Mouse (Mus musculus) CH12.LX (cell line): ENCODE data around the gene Gatm. TPM values are rescaled to one million over a fixed set of nuclear protein-coding genes. Genes with fewer than 3 reads are reported as not detected.

Experiments used
- DNase-seq: peaks from one replicate; pipeline ENCODE4 v3.0.0-alpha.2; 2013; ENCODE audit errors: extremely low read depth
- H3K27ac ChIP-seq: 2 replicates; pipeline ENCODE4 v1.5.1; 2012; ENCODE audit warnings: low read depth, mild to moderate bottlenecking, control low read depth, moderate library complexity; ENCODE audit not compliant: insufficient read depth
- H3K27me3 ChIP-seq: replicated peaks from 2 replicates; pipeline ENCODE3; 2012; ENCODE audit warnings: inconsistent platforms
- H3K36me3 ChIP-seq, 2 experiments: replicated peaks in 1 of 2; 2 replicates each; pipeline versions ENCODE3 to v1.6.1; 2012; ENCODE audit warnings: inconsistent platforms in 1 of 2, low read length in 1 of 2, mild to moderate bottlenecking in 1 of 2, mixed read lengths in 1 of 2, moderate library complexity in 1 of 2; ENCODE audit not compliant: control insufficient read depth in 1 of 2, insufficient read depth in 1 of 2
- H3K4me1 ChIP-seq, 2 experiments: 2 replicates each; pipeline ENCODE4 v1.6.1; 2012; ENCODE audit warnings: inconsistent platforms in 1 of 2, moderate library complexity in 1 of 2; ENCODE audit not compliant: insufficient read depth in 2 of 2, control insufficient read depth in 1 of 2
- H3K4me2 ChIP-seq: 2 replicates; pipeline ENCODE4 v1.6.1; 2012; ENCODE audit warnings: low read depth, mild to moderate bottlenecking, control low read depth; ENCODE audit not compliant: poor library complexity, insufficient read depth, severe bottlenecking
- H3K4me3 ChIP-seq, 3 experiments: fragments of 150-350 bp in 1 of 3; sonication (generic) in 1 of 3; replicated peaks in 1 of 3; 2 replicates each; pipeline versions ENCODE3 to v1.5.1; 2011 to 2012; ENCODE audit warnings: low read depth in 2 of 3, low read length in 2 of 3, mild to moderate bottlenecking in 2 of 3, moderate library complexity in 2 of 3, control low read depth in 1 of 3, improper control_type of control experiment in 1 of 3, inconsistent platforms in 1 of 3, mixed read lengths in 1 of 3; ENCODE audit not compliant: poor library complexity in 1 of 3
- H3K79me2 ChIP-seq: replicated peaks from 2 replicates; pipeline ENCODE4 v1.6.1; 2012; ENCODE audit warnings: mild to moderate bottlenecking, moderate library complexity; ENCODE audit not compliant: control insufficient read depth, poor library complexity, insufficient read depth, severe bottlenecking; ENCODE audit errors: extremely low read depth
- H3K9ac ChIP-seq: 2 replicates; pipeline ENCODE4 v1.6.1; 2012; ENCODE audit warnings: low read depth, mild to moderate bottlenecking, control low read depth, moderate library complexity; ENCODE audit not compliant: insufficient read depth
- H3K9me3 ChIP-seq: replicated peaks from 2 replicates; pipeline ENCODE3; 2012; ENCODE audit warnings: low read length, inconsistent platforms, mixed read lengths
- BHLHE40 ChIP-seq: IDR thresholded peaks from 2 replicates; pipeline ENCODE4 v1.6.1; 2011; ENCODE audit warnings: mild to moderate bottlenecking, low read depth, low read length, improper control_type of control experiment
- CHD2 ChIP-seq: IDR thresholded peaks from 2 replicates; pipeline ENCODE4 v1.6.1; 2011; ENCODE audit warnings: low read length, improper control_type of control experiment
- E2F4 ChIP-seq: IDR thresholded peaks from 2 replicates; pipeline ENCODE4 v1.6.1; 2011; ENCODE audit warnings: low read depth, low read length, improper control_type of control experiment; ENCODE audit not compliant: insufficient replicate concordance
- ELF1 ChIP-seq: IDR thresholded peaks from 2 replicates; pipeline ENCODE4 v1.6.1; 2014; ENCODE audit warnings: low read depth, mild to moderate bottlenecking, inconsistent platforms, low read length, improper control_type of control experiment
- EP300 ChIP-seq: IDR thresholded peaks from 2 replicates; pipeline ENCODE4 v1.6.1; 2011; ENCODE audit warnings: low read length, improper control_type of control experiment
- ETS1 ChIP-seq: conservative IDR thresholded peaks from 2 replicates; pipeline ENCODE4 v1.6.1; 2012; ENCODE audit warnings: low read depth, mild to moderate bottlenecking, inconsistent platforms, low read length, improper control_type of control experiment, moderate library complexity
- HCFC1 ChIP-seq: IDR thresholded peaks from 2 replicates; pipeline ENCODE4 v1.6.1; 2012; ENCODE audit warnings: low read depth, mild to moderate bottlenecking, inconsistent platforms, low read length, improper control_type of control experiment
- IRF4 ChIP-seq: IDR thresholded peaks from 2 replicates; pipeline ENCODE4 v1.6.1; 2014; ENCODE audit warnings: low read depth, mild to moderate bottlenecking, inconsistent platforms, low read length, improper control_type of control experiment
- JUND ChIP-seq: conservative IDR thresholded peaks from 2 replicates; pipeline ENCODE4 v1.6.1; 2011; ENCODE audit warnings: low read depth, low read length, improper control_type of control experiment
- MAFK ChIP-seq: IDR thresholded peaks from 2 replicates; pipeline ENCODE4 v1.6.1; 2011; ENCODE audit warnings: low read length, improper control_type of control experiment; ENCODE audit not compliant: insufficient replicate concordance
- MAZ ChIP-seq: IDR thresholded peaks from 2 replicates; pipeline ENCODE4 v1.6.1; 2012; ENCODE audit warnings: low read depth, mild to moderate bottlenecking, inconsistent platforms, low read length, improper control_type of control experiment, moderate library complexity
- MXI1 ChIP-seq: IDR thresholded peaks from 2 replicates; pipeline ENCODE4 v1.6.1; 2011; ENCODE audit warnings: mild to moderate bottlenecking, low read depth, low read length, improper control_type of control experiment
- MYC ChIP-seq: IDR thresholded peaks from 2 replicates; pipeline ENCODE4 v1.6.1; 2011; ENCODE audit warnings: low read depth, mild to moderate bottlenecking, improper control_type of control experiment, low read length
- NELFE ChIP-seq: IDR thresholded peaks from 2 replicates; pipeline ENCODE4 v1.6.1; 2011; ENCODE audit warnings: low read depth, low read length, improper control_type of control experiment
- NRF1 ChIP-seq: IDR thresholded peaks from 2 replicates; pipeline ENCODE4 v1.6.1; 2014; ENCODE audit warnings: low read depth, mild to moderate bottlenecking, inconsistent platforms, low read length, improper control_type of control experiment, moderate library complexity
- PAX5 ChIP-seq: IDR thresholded peaks from 2 replicates; pipeline ENCODE4 v1.6.1; 2012; ENCODE audit warnings: low read length, inconsistent platforms, mixed read lengths
- POLR2AphosphoS2 ChIP-seq: IDR thresholded peaks from 2 replicates; pipeline ENCODE4 v1.6.1; 2011; ENCODE audit warnings: low read depth, low read length, improper control_type of control experiment
- RAD21 ChIP-seq: IDR thresholded peaks from 2 replicates; pipeline ENCODE4 v1.6.1; 2011; ENCODE audit warnings: low read depth, mild to moderate bottlenecking, low read length, improper control_type of control experiment, moderate library complexity
- RCOR1 ChIP-seq: conservative IDR thresholded peaks from 2 replicates; pipeline ENCODE4 v1.6.1; 2012; ENCODE audit warnings: low read depth, mild to moderate bottlenecking, inconsistent platforms, low read length, improper control_type of control experiment
- SIN3A ChIP-seq: IDR thresholded peaks from 2 replicates; pipeline ENCODE4 v1.6.1; 2012; ENCODE audit warnings: low read length, improper control_type of control experiment, inconsistent platforms
- SMC3 ChIP-seq: IDR thresholded peaks from 2 replicates; pipeline ENCODE4 v1.6.1; 2011; ENCODE audit warnings: low read depth, low read length, improper control_type of control experiment
- TBP ChIP-seq: conservative IDR thresholded peaks from 2 replicates; pipeline ENCODE4 v1.6.1; 2011; ENCODE audit warnings: low read depth, low read length, improper control_type of control experiment
- UBTF ChIP-seq: IDR thresholded peaks from 2 replicates; pipeline ENCODE4 v1.6.1; 2012; ENCODE audit warnings: low read depth, mild to moderate bottlenecking, inconsistent platforms, low read length, improper control_type of control experiment, moderate library complexity
- USF1 ChIP-seq: IDR thresholded peaks from 2 replicates; pipeline ENCODE4 v1.6.1; 2014; ENCODE audit warnings: low read depth, mild to moderate bottlenecking, inconsistent platforms, low read length, improper control_type of control experiment
- USF2 ChIP-seq: conservative IDR thresholded peaks from 2 replicates; pipeline ENCODE4 v1.6.1; 2011; ENCODE audit warnings: low read depth, low read length, improper control_type of control experiment
- ZC3H11A ChIP-seq: IDR thresholded peaks from 2 replicates; pipeline ENCODE4 v1.6.1; 2012; ENCODE audit warnings: low read depth, mild to moderate bottlenecking, inconsistent platforms, low read length, improper control_type of control experiment
- ZKSCAN1 ChIP-seq: IDR thresholded peaks from 2 replicates; pipeline ENCODE4 v1.6.1; 2012; ENCODE audit warnings: low read depth, inconsistent platforms, low read length, improper control_type of control experiment, borderline replicate concordance
- ZMIZ1 ChIP-seq: IDR thresholded peaks from 2 replicates; pipeline ENCODE4 v1.6.1; 2012; ENCODE audit warnings: low read depth, mild to moderate bottlenecking, inconsistent platforms, low read length, improper control_type of control experiment
- ZNF384 ChIP-seq: IDR thresholded peaks from 2 replicates; pipeline ENCODE4 v1.6.1; 2012; ENCODE audit warnings: low read depth, low read length, improper control_type of control experiment, inconsistent platforms
- dilution Hi-C: fragments of 300-500 bp; cut with MboI; formaldehyde crosslinking; loops from 2 replicates; pipeline ENCODE4 v1.14.3; 2020; ENCODE audit warnings: low sequenced_read_pairs; ENCODE audit not compliant: extremely low pct_unique_long_range_greater_than_20kb, extremely low pct_ligation_motif_present
- in situ Hi-C: fragments of 300-500 bp; cut with MboI; formaldehyde crosslinking; loops from 3 replicates; pipeline ENCODE4 v1.14.3; 2019; ENCODE audit warnings: low sequenced_read_pairs, low pct_ligation_motif_present, low pct_unique_long_range_greater_than_20kb, mixed read lengths
- polyA plus RNA-seq: library from polyadenylated mRNA; unstranded; fragments of >175 nt; gene quantifications from 2 replicates; pipeline ENCODE4 v1.2.1, GENCODE M21; 2012; ENCODE audit warnings: low read depth; ENCODE audit not compliant: insufficient read length
- total RNA-seq, 2 experiments: library from RNA; depleted of rRNA; stranded (reverse); fragments of 300-350 nt in 1 of 2; fragments of >200 nt in 1 of 2; gene quantifications; 2 replicates each; pipeline ENCODE4 v1.2.3; 2012 to 2014

Gene Gatm
- total and polyA plus RNA-seq, 3 experiments = 13.0 to 46.0 (median 23.3) TPM

- peaks cover 2% of the 10 kb centered on the region for H3K27me3 ChIP-seq
- no peaks in the 10 kb centered on the region for H3K36me3 ChIP-seq
- no peaks in the 10 kb centered on the region for H3K9me3 ChIP-seq
- no peak overlapping the region for H3K4me2 ChIP-seq
- H3K9ac ChIP-seq = no peak overlapping the region
- dilution Hi-C loops = no loop called here
- TF ChIP-seq HCFC1 = no peak
- no peak for TF ChIP-seq PAX5
- TF ChIP-seq IRF4 = no peak
- no peak for TF ChIP-seq RCOR1
- TF ChIP-seq USF2 = no peak
- TF ChIP-seq BHLHE40 = no peak
- no peak for TF ChIP-seq MYC
- in situ Hi-C loops = loop anchor here (25.0 kb wide), 1 partner anchor 229 kb away; no protein-coding TSS in a partner anchor
- H3K4me1 ChIP-seq = peaks cover 0 to 9% of the 10 kb centered on the region in 2 experiments; a peak in 2 of 4 replicates
- H3K4me3 ChIP-seq = no peak overlapping the region
- no peak for DNase-seq
- no peaks in the 10 kb centered on the region for H3K79me2 ChIP-seq
- H3K27ac ChIP-seq = no peak overlapping the region
Observed at GRCm38 (mm10) chr2:122616237-122616636, 5.1 kb upstream of the Gatm start.

GRCm38 (mm10) chr2:122611654-122611973 lies 511 bp upstream of the Gatm start:
- DNase-seq = peak; percentile 27
- Histone ChIP-seq H3K9ac (peak overlapping the region; percentile 85), H3K79me2 (no peaks in the 10 kb centered on the region), H3K4me2 (peak overlapping the region; percentile 67), H3K27ac (no peak overlapping the region), H3K4me3 (peak overlapping the region; percentile 26 to 76 (median 42)), H3K4me1 (peaks cover 0 to 15% of the 10 kb centered on the region in 2 experiments; a peak in 2 of 4 replicates), H3K36me3 (peaks cover 0 to 3% of the 10 kb centered on the region in 2 experiments), H3K27me3 (peaks cover 7% of the 10 kb centered on the region), H3K9me3 (no peaks in the 10 kb centered on the region)
- in situ Hi-C loops = loop anchor here (25.0 kb wide), 1 partner anchor 224 kb away; no protein-coding TSS in a partner anchor
- TF ChIP-seq ELF1 (no peak; the same call in 1 of the 2 replicates), USF1 (no peak), ZC3H11A (no peak), ETS1 (no peak), SMC3 (no peak), TBP (no peak), PAX5 (no peak), JUND (peak; percentile 61; the same call in 1 of the 2 replicates), MXI1 (0 out of 2 replicates have a peak, but pooled peaks have one; percentile 4), ZMIZ1 (no peak), ZNF384 (no peak), MAFK (no peak), RAD21 (no peak), CHD2 (peak; percentile 48; the same call in 1 of the 2 replicates), IRF4 (peak; percentile 85), UBTF (no peak), MAZ (no peak), EP300 (no peak), E2F4 (no peak), MYC (no peak), ZKSCAN1 (no peak), SIN3A (peak; percentile 19; the same call in 1 of the 2 replicates), NELFE (no peak), RCOR1 (0 out of 2 replicates have a peak, but pooled peaks have one; percentile 13), POLR2AphosphoS2 (no peak), NRF1 (no peak)
- dilution Hi-C loops = no loop called here
